19 mouse cellular contexts compared by ENCODE assay signal in genomic region chr1:129464414-129464813, GRCm38 (mm10).
DNase-seq lines count a peak whose midpoint lies in the region; ATAC-seq and TF ChIP-seq lines count a peak whose summit lies in the region.
"Had no signal": no experiment of that assay in that cellular context is flagged by ENCODE, and none has a peak within 500 bp of the region (broad histone marks: within the 10 kb centered on the region; RNA-seq: fewer than 3 reads in every experiment).

No protein-coding gene starts in this region.

- H3K4me1 ChIP-seq in hindbrain, embryonic 12.5 days, result no peaks in the 10 kb centered on the region
- no peaks in the 10 kb centered on the region for H3K4me1 ChIP-seq in hindbrain, embryonic 10.5 days (replicated peaks)
- no peaks in the 10 kb centered on the region for H3K4me1 ChIP-seq in midbrain, embryonic 13.5 days (replicated peaks)
- H3K4me1 ChIP-seq in midbrain, postnatal 0 days (ENCODE audit: insufficient read depth, low read length), result no peaks in the 10 kb centered on the region
- H3K4me1 ChIP-seq: embryonic facial prominence, embryonic 13.5 days; forebrain, embryonic 12.5 days; heart, embryonic 10.5 days had no signal

- H3K27me3 ChIP-seq in hindbrain, embryonic 12.5 days, result no peaks in the 10 kb centered on the region
- H3K27me3 ChIP-seq in hindbrain, embryonic 10.5 days (ENCODE audit: insufficient read depth, poor library complexity, severe bottlenecking), result no peaks in the 10 kb centered on the region
- no peaks in the 10 kb centered on the region for H3K27me3 ChIP-seq in midbrain, embryonic 13.5 days
- no peaks in the 10 kb centered on the region for H3K27me3 ChIP-seq in midbrain, postnatal 0 days (ENCODE audit: insufficient read depth, low read length)
- H3K27me3 ChIP-seq: embryonic facial prominence, embryonic 13.5 days; forebrain, embryonic 12.5 days had no signal

- no peak overlapping the region for H3K9ac ChIP-seq in hindbrain, embryonic 12.5 days
- H3K9ac ChIP-seq in midbrain, embryonic 13.5 days (replicated peaks), result no peak overlapping the region
- H3K9ac ChIP-seq in midbrain, postnatal 0 days (replicated peaks; ENCODE audit: low read length, poor library complexity, severe bottlenecking), result no peak overlapping the region
- H3K9ac ChIP-seq: embryonic facial prominence, embryonic 13.5 days; forebrain, embryonic 12.5 days had no signal

- peak; percentile 78 for ATAC-seq in hindbrain, embryonic 12.5 days (ENCODE audit: low FRiP score)
- ATAC-seq in midbrain, embryonic 13.5 days, result 0 out of 2 replicates have a peak, but pooled peaks have one; percentile 24
- no peak for ATAC-seq in midbrain, postnatal 0 days (ENCODE audit: low FRiP score)
- no peak for ATAC-seq in monocyte, adult 5-6 weeks (replicated peaks; ENCODE audit: insufficient number of reproducible peaks, low FRiP score, low TSS enrichment, poor library complexity, severe bottlenecking)
- ATAC-seq: forebrain, embryonic 16.5 days had no signal

- H3K36me3 ChIP-seq in hindbrain, embryonic 12.5 days, result no peaks in the 10 kb centered on the region
- no peaks in the 10 kb centered on the region for H3K36me3 ChIP-seq in hindbrain, embryonic 10.5 days
- H3K36me3 ChIP-seq in midbrain, embryonic 13.5 days, result no peaks in the 10 kb centered on the region
- no peaks in the 10 kb centered on the region for H3K36me3 ChIP-seq in midbrain, postnatal 0 days (ENCODE audit: insufficient read depth, low read length)
- H3K36me3 ChIP-seq: embryonic facial prominence, embryonic 13.5 days; forebrain, embryonic 12.5 days; heart, embryonic 10.5 days had no signal

- H3K4me2 ChIP-seq in hindbrain, embryonic 12.5 days (replicated peaks), result no peak overlapping the region
- H3K4me2 ChIP-seq in midbrain, embryonic 13.5 days (replicated peaks), result no peak overlapping the region
- H3K4me2 ChIP-seq in midbrain, postnatal 0 days (ENCODE audit: low read depth, low read length, poor library complexity, severe bottlenecking), result no peak overlapping the region
- H3K4me2 ChIP-seq: embryonic facial prominence, embryonic 13.5 days; forebrain, embryonic 12.5 days had no signal

- TF ChIP-seq CTCF in midbrain, postnatal 0 days (IDR thresholded peaks at IDR 0.05), result no peak

- no peaks in the 10 kb centered on the region for H3K9me3 ChIP-seq in hindbrain, embryonic 12.5 days (replicated peaks)
- H3K9me3 ChIP-seq in hindbrain, embryonic 10.5 days, result no peaks in the 10 kb centered on the region
- no peaks in the 10 kb centered on the region for H3K9me3 ChIP-seq in midbrain, embryonic 13.5 days
- H3K9me3 ChIP-seq in midbrain, postnatal 0 days (ENCODE audit: low read length), result no peaks in the 10 kb centered on the region
- H3K9me3 ChIP-seq: embryonic facial prominence, embryonic 13.5 days; forebrain, embryonic 12.5 days; heart, embryonic 10.5 days had no signal

- WGBS in hindbrain, embryonic 12.5 days, result 53% methylated on average over 2 of the region's 2 CpGs
- 67% methylated on average over 2 of the region's 2 CpGs for WGBS in hindbrain, embryonic 10.5 days
- WGBS in midbrain, embryonic 13.5 days, result 40% methylated on average over 2 of the region's 2 CpGs
- WGBS in midbrain, postnatal 0 days, result 45% methylated on average over 2 of the region's 2 CpGs

- H3K27ac ChIP-seq in hindbrain, embryonic 12.5 days, result no peak overlapping the region
- no peak overlapping the region for H3K27ac ChIP-seq in hindbrain, embryonic 10.5 days
- no peak overlapping the region for H3K27ac ChIP-seq in midbrain, embryonic 13.5 days
- H3K27ac ChIP-seq in midbrain, postnatal 0 days (ENCODE audit: low read depth, low read length), result no peak overlapping the region
- H3K27ac ChIP-seq: embryonic facial prominence, embryonic 13.5 days; forebrain, embryonic 12.5 days; heart, embryonic 10.5 days had no signal

- H3K4me3 ChIP-seq in hindbrain, embryonic 12.5 days, result no peak overlapping the region
- H3K4me3 ChIP-seq in hindbrain, embryonic 10.5 days, result no peak overlapping the region
- no peak overlapping the region for H3K4me3 ChIP-seq in midbrain, embryonic 13.5 days (replicated peaks)
- no peak overlapping the region for H3K4me3 ChIP-seq in midbrain, postnatal 0 days (ENCODE audit: low read depth, low read length)
- H3K4me3 ChIP-seq: embryonic facial prominence, embryonic 13.5 days; forebrain, embryonic 12.5 days; heart, embryonic 10.5 days had no signal

- no peak for DNase-seq in hindbrain, embryonic 10.5 days (ENCODE audit: low spot score)
- no peak for DNase-seq in midbrain, postnatal 0 days (ENCODE audit: low spot score)
- peak; percentile 10 for DNase-seq in retina, embryonic 14.5 days (ENCODE audit: low spot score)
- DNase-seq in retina, postnatal 1 day, result no peak
- DNase-seq: adrenal gland, postnatal 10 days; cerebellum, adult 11-12 months; cerebellum, adult 9-11 months; cerebellum, postnatal 36 days; gastrocnemius, postnatal 10 days; heart, adult 18-20 months; heart, postnatal 10 days; heart, postnatal 4 days had no signal

Comparison
In these comparisons a context has a peak if more than half of its experiments do, and no peak if none do; other contexts are left out.
1. ATAC-seq: peak in hindbrain, embryonic 12.5 days (single experiment) and midbrain, embryonic 13.5 days (single experiment); none in midbrain, postnatal 0 days (single experiment) and monocyte, adult 5-6 weeks (single experiment).